Mouse (Mus musculus) skeletal muscle tissue, adult 2 months (tissue): ENCODE measurements at regions not wholly inside any gene's neighbourhood (a gene's known extent, or its start where the extent isn't known, plus 50 kb on each side); places are given as distances from the start of the nearest gene placed in this dataset.

Source experiments
- DNase-seq: peaks from one replicate; pipeline ENCODE4 v3.0.0-alpha.2; 2012; ENCODE audit warnings: low read depth, low spot score

- DNase-seq = no peak
Observed at GRCm38 (mm10) chr14:115004733-115005405, 87.1 kb upstream of the Gpc5 start.

DNA sequence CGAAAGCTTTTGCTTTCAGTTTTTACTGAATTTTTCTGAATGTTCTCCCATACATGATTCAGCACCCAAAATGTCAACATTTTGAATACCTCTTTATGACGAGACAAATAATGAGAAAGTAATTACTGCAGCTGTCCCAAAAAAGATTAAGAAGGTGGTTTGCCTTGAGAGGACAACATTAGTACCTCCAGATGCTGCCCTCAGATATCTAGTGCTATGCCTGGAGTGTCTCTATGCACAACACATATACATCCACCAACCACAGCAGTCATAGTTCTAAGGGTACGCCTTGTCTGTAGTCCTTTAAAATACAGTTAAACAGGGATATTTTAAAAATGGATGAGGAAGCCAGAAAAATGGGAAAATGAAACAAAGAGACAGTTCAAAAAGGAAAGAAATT lies 81.1 kb upstream of the Gpc5 start:
- no peak for DNase-seq

DNA sequence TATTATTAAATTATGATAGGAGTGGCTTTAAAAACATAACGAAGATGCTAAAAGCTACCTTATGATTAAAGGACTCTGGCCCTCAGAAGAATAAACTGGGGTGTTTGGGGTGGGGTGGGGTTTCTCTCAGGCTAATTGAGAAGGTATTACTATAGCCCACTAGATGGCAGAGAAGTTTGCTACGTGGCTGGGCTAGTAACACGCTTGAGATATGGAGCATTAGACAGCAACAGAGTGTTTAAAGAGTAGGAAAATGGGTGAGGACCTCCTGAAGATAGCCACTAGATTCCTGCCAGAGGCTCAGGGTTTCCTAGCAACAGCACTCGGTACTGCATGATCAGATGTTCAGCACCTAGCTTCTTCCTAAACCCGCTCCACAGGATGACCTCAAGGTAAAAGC lies 76.7 kb upstream of the Gpc5 start:
- no peak for DNase-seq

GRCm38 (mm10) chr14:115017410-115018153 lies 74.4 kb upstream of the Gpc5 start:
- peak; percentile 10 for DNase-seq

GRCm38 (mm10) chr14:115028011-115028410 lies 64.0 kb upstream of the Gpc5 start:
- DNase-seq = no peak

DNA sequence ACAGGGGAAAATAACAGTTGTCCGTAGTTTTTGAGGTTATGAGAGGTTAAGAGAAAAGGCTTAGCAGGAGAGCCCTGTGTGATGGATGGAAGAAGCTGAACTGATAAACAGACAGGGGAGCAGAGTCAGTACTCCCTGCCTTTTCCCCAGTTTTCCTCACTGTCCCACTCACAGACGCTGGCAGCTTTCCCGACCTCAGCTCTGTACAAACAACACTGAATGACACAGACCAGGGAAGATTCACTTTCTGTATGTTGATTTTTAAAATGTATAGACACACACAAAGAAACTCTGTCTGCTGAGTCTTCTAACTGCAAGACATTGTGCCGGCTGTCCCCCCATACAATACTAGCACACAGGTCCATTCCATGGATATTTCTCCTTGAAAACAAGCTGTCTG lies 60.3 kb upstream of the Gpc5 start:
- no peak for DNase-seq

DNA sequence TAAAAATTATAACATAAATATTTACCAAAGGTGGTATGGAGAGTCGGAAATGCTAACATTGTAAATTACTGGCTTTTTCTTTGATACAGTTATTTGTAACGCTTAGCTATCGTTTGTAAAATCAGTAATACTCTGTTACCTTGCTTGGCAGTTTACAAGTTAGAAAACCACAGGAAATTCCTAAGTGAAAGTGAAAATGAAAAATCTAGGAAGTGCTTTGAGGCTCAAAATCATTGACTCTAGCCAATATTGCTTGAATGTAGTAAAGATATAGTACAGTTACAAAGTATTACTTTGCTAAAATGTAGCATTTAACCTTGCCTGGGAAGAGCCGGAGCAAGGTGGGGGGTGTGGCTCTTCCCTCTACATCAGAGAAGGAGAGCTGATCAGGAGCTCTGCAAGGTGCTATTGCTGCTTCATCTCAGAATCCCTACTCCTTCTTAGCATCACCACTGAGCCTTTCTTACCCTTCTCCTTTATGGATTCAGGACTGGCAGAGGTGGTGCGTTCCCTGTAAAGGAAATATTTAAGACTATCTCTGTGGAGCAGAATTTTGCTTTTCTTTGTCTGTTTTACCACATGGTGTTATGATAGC lies 58.5 kb upstream of the Gpc5 start:
- DNase-seq = no peak

- no peak for DNase-seq
Observed at GRCm38 (mm10) chr14:115034718-115035437, 57.1 kb upstream of the Gpc5 start.

GRCm38 (mm10) chr14:115037086-115037793 lies 54.8 kb upstream of the Gpc5 start:
- DNase-seq = no peak

- no peak for DNase-seq
Observed at GRCm38 (mm10) chr14:115038788-115039187, 53.2 kb upstream of the Gpc5 start.

DNA sequence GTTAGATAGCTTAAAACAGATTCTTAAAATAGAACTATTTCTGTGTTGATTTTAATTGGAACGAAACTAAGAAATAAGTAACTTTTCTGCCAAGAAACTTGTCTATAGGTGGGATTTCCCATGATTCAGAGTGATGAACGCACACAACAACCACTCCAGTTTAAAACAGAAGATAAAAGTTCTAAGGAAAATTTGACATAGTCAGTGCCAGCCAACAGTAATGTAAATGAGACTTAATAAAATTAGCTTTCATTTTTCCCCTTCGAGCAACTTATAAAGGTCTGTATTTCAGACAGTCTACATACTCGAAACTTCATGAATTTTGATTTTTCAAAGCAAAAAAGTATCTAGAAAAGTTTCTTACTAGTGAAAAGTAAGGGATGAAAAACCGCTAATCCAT lies 52.5 kb upstream of the Gpc5 start:
- no peak for DNase-seq

- DNase-seq = no peak
Observed at GRCm38 (mm10) chr14:115040091-115040571, 51.9 kb upstream of the Gpc5 start.

GRCm38 (mm10) chr14:115040578-115041206 lies 51.3 kb upstream of the Gpc5 start:
- DNase-seq = peak; percentile 65

DNA sequence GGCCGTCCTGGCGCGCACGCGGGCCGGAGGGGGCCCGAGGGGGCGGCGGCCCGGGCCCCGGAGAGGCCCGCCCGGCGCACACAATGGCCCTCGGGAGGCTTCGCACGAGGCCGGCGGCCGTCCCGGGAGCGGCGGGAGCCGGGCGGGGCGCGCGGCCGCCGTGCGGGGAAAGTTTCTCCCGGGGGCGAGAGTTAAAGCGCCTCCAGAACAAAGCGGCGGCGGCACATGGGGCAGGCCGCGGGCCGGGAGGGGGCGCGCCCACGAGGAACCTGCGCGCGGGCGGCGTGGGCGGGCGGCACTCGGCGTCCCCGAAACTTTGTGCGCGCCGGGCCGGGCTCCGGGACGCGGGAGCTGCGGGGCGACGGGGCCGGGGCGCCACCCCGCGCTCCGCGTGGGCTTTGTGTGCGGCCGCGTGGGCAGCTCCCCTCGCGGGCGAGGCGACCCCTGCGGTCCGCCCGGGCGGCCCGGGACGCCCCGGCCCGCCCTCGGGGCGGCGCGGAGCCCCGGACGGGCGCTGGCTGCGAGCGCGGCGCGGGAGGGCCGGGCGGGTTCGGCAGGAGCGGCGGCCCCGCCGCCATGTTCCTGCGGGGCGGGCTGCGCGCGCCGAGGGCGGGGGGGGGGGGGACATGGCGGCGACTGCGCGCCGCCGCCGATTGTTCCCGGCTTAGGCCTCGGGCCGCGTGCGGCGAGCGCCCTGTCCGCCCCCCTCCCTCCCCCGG lies 50.5 kb upstream of the Gpc5 start:
- no peak for DNase-seq

DNA sequence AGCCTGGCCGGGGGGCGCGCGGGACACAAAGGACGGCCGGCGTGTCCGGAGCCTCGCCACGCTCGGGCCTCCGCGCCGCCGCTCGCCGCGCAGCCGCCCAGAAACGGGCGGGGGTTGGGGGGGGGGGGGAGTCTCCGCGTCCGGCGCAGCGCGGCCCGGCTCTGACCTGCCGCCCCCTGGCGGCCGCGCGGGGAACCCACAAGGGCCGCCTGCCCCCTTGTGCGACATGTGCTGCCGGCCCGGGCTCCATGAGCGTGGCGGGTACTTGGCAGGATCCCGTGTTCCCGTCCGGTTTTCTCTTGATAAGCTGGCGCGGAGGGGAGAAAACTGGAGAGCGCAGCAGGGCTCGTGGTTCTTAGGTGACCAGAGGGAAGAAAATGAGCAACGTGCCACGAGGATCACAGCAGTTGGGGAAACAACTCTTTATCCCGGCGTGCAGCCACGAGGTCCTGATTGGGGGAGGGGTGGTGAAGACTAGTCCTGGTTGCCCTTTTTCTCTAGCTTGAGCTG lies 49.9 kb upstream of the Gpc5 start:
- peak; percentile 81 for DNase-seq
